8 mouse cellular contexts compared by ENCODE assay signal in genomic region chr2:168766538-168767361, GRCm38 (mm10). TPM values are rescaled to one million over a fixed set of nuclear protein-coding genes. Genes with fewer than 3 reads are reported as not detected.
A peak's percentile ranks its signal among the peaks of the same experiment; 100 is the strongest.
DNase-seq lines count a peak whose midpoint lies in the region; ATAC-seq lines count a peak whose summit lies in the region.

No protein-coding gene starts in this region.

- H3K9ac ChIP-seq in heart, embryonic 11.5 days (ENCODE audit: low read depth, low read length), result peak overlapping the region; percentile 82

- H3K27ac ChIP-seq in heart, embryonic 11.5 days (ENCODE audit: low read depth, low read length), result peak overlapping the region; percentile 88

- under 1% methylated on average over 52 of the region's 52 CpGs for WGBS in heart, embryonic 11.5 days (ENCODE audit: insufficient replicate concordance)

- peak; percentile 62; the same call in 1 of the 2 replicates for ATAC-seq in heart, embryonic 11.5 days (replicated peaks; ENCODE audit: insufficient number of reproducible peaks, low FRiP score, low TSS enrichment)

- peak overlapping the region; percentile 72 for H3K4me3 ChIP-seq in heart, embryonic 11.5 days (ENCODE audit: low read depth, low read length)

- no peaks in the 10 kb centered on the region for H3K36me3 ChIP-seq in heart, embryonic 11.5 days (ENCODE audit: control insufficient read depth, insufficient read depth, low read length)

- no peaks in the 10 kb centered on the region for H3K9me3 ChIP-seq in heart, embryonic 11.5 days (replicated peaks; ENCODE audit: control insufficient read depth, low read length)

- peaks cover 4% of the 10 kb centered on the region for H3K4me1 ChIP-seq in heart, embryonic 11.5 days (ENCODE audit: control insufficient read depth, insufficient read depth, low read length)

- peaks cover 22% of the 10 kb centered on the region for H3K27me3 ChIP-seq in heart, embryonic 11.5 days (ENCODE audit: control insufficient read depth, insufficient read depth, low read length)

- DNase-seq in cerebellum, postnatal 10 days, result peak; percentile 49 to 55
- DNase-seq in cerebellum, adult 18-20 months, result no peak
- DNase-seq in brain, adult 2 months (ENCODE audit: low read depth, low spot score), result peak; percentile 69
- peak; percentile 26 to 30 for DNase-seq in layer of hippocampus, adult 8-10 months (ENCODE audit: low spot score in 2 of 2)
- DNase-seq in neural tube, embryonic 10.5 days (ENCODE audit: extremely low spot score, low spot score), result peak; percentile 85
- no peak for DNase-seq in c-Kit-positive CD71-positive TER-119-positive erythroid progenitor cells, embryonic 14.5 days (ENCODE audit: low spot score)
- no peak for DNase-seq in urinary bladder, postnatal 25 days (ENCODE audit: low spot score)

- peak overlapping the region; percentile 96 for H3K4me2 ChIP-seq in heart, embryonic 11.5 days

RNA-seq across cellular contexts. Expression of gene Sall4, which starts 1.0 kb away (rescaled TPM):
- 4.3 and 5.9 TPM in 2 replicates for polyA plus RNA-seq in heart, embryonic 11.5 days (2014; fragmentation: Nextera tagmentation; extraction: Ambion mirVana)
- total RNA-seq in layer of hippocampus, adult 8-10 months (2022), result 1 to 10 TPM in 1 of 4 experiments, under 1 TPM in 3; 0.54 to 1.3 (median 0.67) TPM

RNA-seq across cellular contexts. Expression of gene Atp9a, which starts 24.5 kb away (rescaled TPM):
- 7.5 and 9.4 TPM in 2 replicates for polyA plus RNA-seq in heart, embryonic 11.5 days (2014; fragmentation: Nextera tagmentation; extraction: Ambion mirVana)
- total RNA-seq in layer of hippocampus, adult 8-10 months (2022), result 100 to 1,000 TPM; 325 to 344 (median 335) TPM

Comparison
In these comparisons a context has a peak if more than half of its experiments do, and no peak if none do; other contexts are left out.
1. DNase-seq: peak in cerebellum, postnatal 10 days (2 of 2), brain, adult 2 months (single experiment), layer of hippocampus, adult 8-10 months (2 of 2) and neural tube, embryonic 10.5 days (single experiment); none in cerebellum, adult 18-20 months (0 of 2), c-Kit-positive CD71-positive TER-119-positive erythroid progenitor cells, embryonic 14.5 days (single experiment) and urinary bladder, postnatal 25 days (single experiment).